Comparison of ENCODE assay signal across 8 mouse cellular contexts in genomic region chr1:131097700-131098094, GRCm38 (mm10). TPM values are rescaled to one million over a fixed set of nuclear protein-coding genes. Genes with fewer than 3 reads are reported as not detected.
A peak's percentile ranks its signal among the peaks of the same experiment; 100 is the strongest.
DNase-seq lines count a peak whose midpoint lies in the region; ATAC-seq lines count a peak whose summit lies in the region.

Gene Mapkapk2, minus strand, starts transcription at chr1:131097826.

- peak within 1 kb of the TSS; percentile 88 for H3K9ac ChIP-seq in hindbrain, embryonic 16.5 days (ENCODE audit: low read depth, low read length)

- H3K4me2 ChIP-seq in hindbrain, embryonic 16.5 days (ENCODE audit: low read length) = peak within 1 kb of the TSS; percentile 90

- no peaks in the 10 kb centered on the region for H3K27me3 ChIP-seq in hindbrain, embryonic 16.5 days (replicated peaks; ENCODE audit: control insufficient read depth, insufficient read depth, low read length)

- DNase-seq in WW6 (ENCODE audit: low read depth, low spot score) = peak; percentile 73
- DNase-seq in cerebellum, postnatal 36 days = peak; percentile 82 to 88
- peak; percentile 92 for DNase-seq in gastrocnemius, adult 18-20 months (ENCODE audit: low spot score)
- peak; percentile 65 to 81 for DNase-seq in left cerebral cortex, adult 8-10 months (ENCODE audit: low spot score in 2 of 2)
- peak; percentile 93 for DNase-seq in right cerebral cortex, postnatal 14 days
- peak; percentile 86 to 92 for DNase-seq in urinary bladder, postnatal 36 days (ENCODE audit: low spot score in 2 of 2)

- 1% methylated on average over 27 of the region's 32 CpGs for WGBS in hindbrain, embryonic 16.5 days

- H3K4me1 ChIP-seq in hindbrain, embryonic 16.5 days (ENCODE audit: control insufficient read depth, insufficient read depth, low read depth, low read length) = peaks cover 18% of the 10 kb centered on the region

- H3K36me3 ChIP-seq in hindbrain, embryonic 16.5 days (ENCODE audit: control insufficient read depth, insufficient read depth, low read length) = no peaks in the 10 kb centered on the region

- peak within 1 kb of the TSS; percentile 91 for H3K4me3 ChIP-seq in hindbrain, embryonic 16.5 days (ENCODE audit: low read length)

- H3K27ac ChIP-seq in hindbrain, embryonic 16.5 days (ENCODE audit: low read depth, low read length) = peak within 1 kb of the TSS; percentile 80

- no peaks in the 10 kb centered on the region for H3K9me3 ChIP-seq in hindbrain, embryonic 16.5 days (ENCODE audit: control insufficient read depth, low read length)

- ATAC-seq in hindbrain, embryonic 16.5 days = peak; percentile 96
- peak; percentile 86 for ATAC-seq in megakaryocyte progenitor cell, adult 5-6 weeks (replicated peaks; ENCODE audit: poor library complexity)

RNA-seq across cellular contexts. Expression of gene Mapkapk2, which starts in this region (rescaled TPM):
- total RNA-seq in gastrocnemius, adult 18-20 months (2021) = 100 to 1,000 TPM; 217 to 250 TPM
- polyA plus RNA-seq in hindbrain, embryonic 16.5 days (2015; fragmentation: Nextera tagmentation; extraction: Ambion mirVana) = 9.1 and 15.7 TPM in 2 replicates
- 10 to 100 TPM; 28.3 to 33.7 (median 31.7) TPM for total RNA-seq in left cerebral cortex, adult 8-10 months (2022)
- total RNA-seq in megakaryocyte progenitor cell, adult 5-6 weeks (2015) = 196 and 217 TPM in 2 replicates
- 196 and 233 TPM in 2 replicates for total RNA-seq in megakaryocyte progenitor cell, adult 5-6 weeks (2017)

Comparison
In these comparisons a context has a peak if more than half of its experiments do, and no peak if none do; other contexts are left out.
1. Peak in every context shown above with its lines: DNase-seq, ATAC-seq, H3K4me3 ChIP-seq and H3K27ac ChIP-seq.
2. RNA of gene Mapkapk2 (total RNA-seq): 217 to 250 TPM in gastrocnemius, adult 18-20 months and 196 to 233 TPM in megakaryocyte progenitor cell, adult 5-6 weeks; 28.3 to 33.7 TPM in left cerebral cortex, adult 8-10 months; every median in the first group is over 4 times any median in the second.